Mouse (Mus musculus): Measurements from ENCODE around the gene Ddx55.

DNA sequence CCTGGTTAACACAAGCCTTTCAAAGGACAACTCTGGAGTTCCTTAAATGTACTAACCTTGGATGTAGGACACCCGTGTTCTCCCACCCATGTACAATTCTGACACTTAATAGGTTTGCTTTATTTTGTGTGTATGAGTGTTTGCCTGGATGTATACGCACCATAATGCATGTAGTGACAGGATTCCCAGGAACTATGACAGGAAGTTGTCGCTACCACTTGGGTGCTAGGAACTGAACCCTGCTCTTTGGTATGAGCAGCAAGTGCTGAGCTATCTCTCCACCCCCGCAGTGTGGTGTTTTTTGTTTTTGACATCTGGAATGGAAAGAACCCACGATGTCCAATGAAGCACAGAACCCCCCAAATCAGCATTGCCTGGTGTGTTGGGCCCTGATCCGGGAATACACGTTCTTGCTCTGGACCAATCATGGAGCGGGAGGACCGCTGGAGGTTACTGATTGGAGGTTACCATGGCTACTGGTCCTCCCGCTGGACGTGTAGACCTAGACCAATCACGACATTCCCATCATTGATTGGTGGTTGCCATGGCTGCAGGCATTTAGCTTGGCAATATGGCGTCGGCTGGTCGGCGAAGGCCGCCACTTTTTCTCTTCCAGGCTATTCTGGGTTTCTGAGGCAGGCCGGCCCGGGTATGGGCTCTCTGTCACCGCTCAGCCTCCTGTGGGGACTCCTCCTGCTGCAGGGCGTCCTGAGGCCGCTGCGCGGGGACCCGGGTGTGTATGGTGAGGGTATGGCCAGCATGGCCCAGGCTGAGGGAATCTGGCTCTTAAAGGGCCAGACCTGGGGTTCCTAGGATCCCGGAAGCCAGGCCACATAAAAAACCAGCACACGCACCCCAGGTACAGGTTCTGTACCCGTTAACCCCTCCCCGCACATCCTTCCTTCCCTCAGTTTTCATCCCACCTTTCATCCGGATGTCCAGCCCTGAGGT, 45.8 kb downstream of the Ddx55 start:
- TF ChIP-seq CTCF (IDR thresholded peaks at IDR 0.05; ENCODE audit: control insufficient read depth, insufficient read depth, insufficient read length) (no peak), MYOD1 (IDR thresholded peaks at IDR 0.05; ENCODE audit: control insufficient read depth, insufficient read length, low read depth) (no peak), MAX (IDR thresholded peaks at IDR 0.05) (no peak), CEBPB (IDR thresholded peaks at IDR 0.05; ENCODE audit: low read depth) (no peak), MYOG (IDR thresholded peaks at IDR 0.05; ENCODE audit: control insufficient read depth, extremely low read depth, insufficient read length) (no peak)

All from C2C12 (cell line).